9 mouse cellular contexts compared by ENCODE assay signal in genomic region chr14:120432773-120433172, GRCm38 (mm10). TPM values are rescaled to one million over a fixed set of nuclear protein-coding genes. Genes with fewer than 3 reads are reported as not detected.
A peak's percentile ranks its signal among the peaks of the same experiment; 100 is the strongest.
DNase-seq lines count a peak whose midpoint lies in the region; ATAC-seq and TF ChIP-seq lines count a peak whose summit lies in the region.
"Had no signal": no experiment of that assay in that cellular context is flagged by ENCODE, and none has a peak within 500 bp of the region (broad histone marks: within the 10 kb centered on the region; RNA-seq: fewer than 3 reads in every experiment).

No protein-coding gene starts in this region.

- ATAC-seq in intestine, postnatal 0 days: no peak
- no peak for ATAC-seq in intestine, embryonic 16.5 days
- peak; percentile 38 to 46; a peak in 1 of 4 replicates for ATAC-seq in hematopoietic stem cell, adult 5-6 weeks (replicated peaks in 1 of 2; ENCODE audit: insufficient read depth in 1 of 2, low FRiP score in 2 of 2, low TSS enrichment in 1 of 2, low read depth in 1 of 2, poor library complexity in 2 of 2, severe bottlenecking in 2 of 2)

- peaks cover 13% of the 10 kb centered on the region; the same call in 1 of the 2 replicates for H3K36me3 ChIP-seq in intestine, postnatal 0 days (ENCODE audit: control insufficient read depth, insufficient read depth)
- peaks cover 10% of the 10 kb centered on the region for H3K36me3 ChIP-seq in intestine, embryonic 16.5 days (ENCODE audit: control insufficient read depth, insufficient read depth, low read length)
- no peaks in the 10 kb centered on the region for H3K36me3 ChIP-seq in E14TG2a.4 (ENCODE audit: insufficient read depth, low read length)

- DNase-seq in 416B (ENCODE audit: low read depth): peak; percentile 49
- DNase-seq in gastrocnemius, adult 18-20 months (ENCODE audit: low spot score): no peak
- no peak for DNase-seq in gastrocnemius, postnatal 4 days (ENCODE audit: low spot score in 2 of 2)

- no peak overlapping the region for H3K9ac ChIP-seq in intestine, postnatal 0 days (ENCODE audit: low read depth, low read length)
- no peak overlapping the region for H3K9ac ChIP-seq in intestine, embryonic 16.5 days (ENCODE audit: low read depth, low read length)
- H3K9ac ChIP-seq: embryonic facial prominence, embryonic 13.5 days; liver, embryonic 14.5 days had no signal

- no peaks in the 10 kb centered on the region for H3K27me3 ChIP-seq in intestine, postnatal 0 days (replicated peaks; ENCODE audit: control insufficient read depth, insufficient read depth, low read length)
- no peaks in the 10 kb centered on the region for H3K27me3 ChIP-seq in intestine, embryonic 16.5 days (replicated peaks; ENCODE audit: control insufficient read depth, insufficient read depth, low read length)
- no peaks in the 10 kb centered on the region for H3K27me3 ChIP-seq in E14TG2a.4 (ENCODE audit: insufficient read depth, low read length)
- H3K27me3 ChIP-seq: embryonic facial prominence, embryonic 13.5 days had no signal

- H3K9me3 ChIP-seq in intestine, postnatal 0 days (ENCODE audit: control insufficient read depth): no peaks in the 10 kb centered on the region
- H3K9me3 ChIP-seq in intestine, embryonic 16.5 days (ENCODE audit: control insufficient read depth, low read length): 0 out of 2 replicates have a peak, but pooled peaks cover 3% of the 10 kb centered on the region
- peaks cover 37% of the 10 kb centered on the region for H3K9me3 ChIP-seq in E14TG2a.4 (ENCODE audit: low read length)
- H3K9me3 ChIP-seq: embryonic facial prominence, embryonic 13.5 days had no signal

- H3K4me1 ChIP-seq in intestine, postnatal 0 days (replicated peaks; ENCODE audit: control insufficient read depth, insufficient read depth, low read length): no peaks in the 10 kb centered on the region
- H3K4me1 ChIP-seq in intestine, embryonic 16.5 days (ENCODE audit: control insufficient read depth, insufficient read depth, low read length): no peaks in the 10 kb centered on the region
- no peaks in the 10 kb centered on the region for H3K4me1 ChIP-seq in E14TG2a.4 (replicated peaks; ENCODE audit: low read depth, low read length)

- peak; percentile 62 for TF ChIP-seq CTCF in intestine, postnatal 0 days (IDR thresholded peaks at IDR 0.05; ENCODE audit: low read depth)
- peak; percentile 59 for TF ChIP-seq CTCF in E14TG2a.4 (conservative IDR thresholded peaks at IDR 0.05; ENCODE audit: low read length)

- H3K4me2 ChIP-seq in intestine, postnatal 0 days (replicated peaks; ENCODE audit: low read depth): no peak overlapping the region
- no peak overlapping the region for H3K4me2 ChIP-seq in intestine, embryonic 16.5 days (ENCODE audit: low read depth, low read length)
- H3K4me2 ChIP-seq: embryonic facial prominence, embryonic 13.5 days had no signal

- H3K4me3 ChIP-seq in intestine, postnatal 0 days (ENCODE audit: low read depth, low read length): no peak overlapping the region
- no peak overlapping the region for H3K4me3 ChIP-seq in intestine, embryonic 16.5 days (ENCODE audit: low read length)
- no peak overlapping the region for H3K4me3 ChIP-seq in E14TG2a.4 (replicated peaks; ENCODE audit: low read length)
- H3K4me3 ChIP-seq: embryonic facial prominence, embryonic 13.5 days had no signal

- H3K27ac ChIP-seq in intestine, postnatal 0 days (ENCODE audit: low read depth, low read length): no peak overlapping the region
- no peak overlapping the region for H3K27ac ChIP-seq in intestine, embryonic 16.5 days (ENCODE audit: low read length)
- H3K27ac ChIP-seq: embryonic facial prominence, embryonic 13.5 days; liver, embryonic 14.5 days had no signal

RNA-seq across cellular contexts. Expression of gene Rap2a, which starts 45.5 kb away (rescaled TPM):
- 8.3 and 9.7 TPM in 2 replicates for polyA plus RNA-seq in intestine, postnatal 0 days (2015; fragmentation: Nextera tagmentation; extraction: Ambion mirVana)
- polyA plus RNA-seq in intestine, embryonic 16.5 days (2015; fragmentation: Nextera tagmentation; extraction: Ambion mirVana): 5.5 and 5.6 TPM in 2 replicates
- 7.0 and 9.3 TPM in 2 replicates for total RNA-seq in hematopoietic stem cell, adult 5-6 weeks (2017)
- 1 to 10 TPM; 2.2 to 3.4 TPM for total RNA-seq in gastrocnemius, adult 18-20 months (2021)
- 10 to 100 TPM; 24.8 TPM for total RNA-seq in gastrocnemius, postnatal 4 days (2021)

Comparison
In these comparisons a context has a peak if more than half of its experiments do, and no peak if none do; other contexts are left out.
1. ATAC-seq: peak in hematopoietic stem cell, adult 5-6 weeks (2 of 2); none in intestine, postnatal 0 days (single experiment) and intestine, embryonic 16.5 days (single experiment).